Mouse (Mus musculus) heart, embryonic 10.5 days (tissue): Measurements from ENCODE around the gene Taar7b. TPM values are rescaled to one million over a fixed set of nuclear protein-coding genes. Genes with fewer than 3 reads are reported as not detected.

Experiments
- DNase-seq: peaks from one replicate; pipeline ENCODE4 v3.0.0-alpha.2; 2017; ENCODE audit warnings: low spot score
- H3K27ac ChIP-seq: fragments of 300-500 bp; sonication (generic); 2 replicates; pipeline ENCODE4 v1.5.1; 2016; ENCODE audit warnings: mild to moderate bottlenecking
- H3K27me3 ChIP-seq: fragments of 300-500 bp; sonication (generic); 2 replicates; pipeline ENCODE4 v1.6.1; 2016; ENCODE audit warnings: mild to moderate bottlenecking; ENCODE audit not compliant: poor library complexity, insufficient read depth, severe bottlenecking
- H3K36me3 ChIP-seq: fragments of 300-500 bp; sonication (generic); 2 replicates; pipeline ENCODE4 v1.6.1; 2016; ENCODE audit warnings: mild to moderate bottlenecking, moderate library complexity
- H3K4me1 ChIP-seq: fragments of 300-500 bp; sonication (generic); 2 replicates; pipeline ENCODE4 v1.6.1; 2016; ENCODE audit warnings: mild to moderate bottlenecking
- H3K4me3 ChIP-seq: fragments of 300-500 bp; sonication (generic); 2 replicates; pipeline ENCODE4 v1.5.1; 2016; ENCODE audit warnings: mild to moderate bottlenecking, moderate library complexity
- H3K9me3 ChIP-seq: fragments of 300-500 bp; sonication (generic); 2 replicates; pipeline ENCODE4 v1.6.1; 2016; ENCODE audit warnings: mild to moderate bottlenecking, moderate library complexity
- WGBS: fragments of 180-500 bp; shearing (Covaris S2); methylation state at CpG from one replicate; pipeline ENCODE4 v1.1.7; 2016; 5-methylcytosine and 5-hydroxymethylcytosine counted together
- polyA plus RNA-seq: library from polyadenylated mRNA; unstranded; fragments of >200 nt; fragmentation: Nextera tagmentation; extraction: Ambion mirVana; gene quantifications from 2 replicates; pipeline ENCODE4 v1.2.1, GENCODE M21; 2016

Taar7b gene
- polyA plus RNA-seq = not detected in 2 replicates

DNA sequence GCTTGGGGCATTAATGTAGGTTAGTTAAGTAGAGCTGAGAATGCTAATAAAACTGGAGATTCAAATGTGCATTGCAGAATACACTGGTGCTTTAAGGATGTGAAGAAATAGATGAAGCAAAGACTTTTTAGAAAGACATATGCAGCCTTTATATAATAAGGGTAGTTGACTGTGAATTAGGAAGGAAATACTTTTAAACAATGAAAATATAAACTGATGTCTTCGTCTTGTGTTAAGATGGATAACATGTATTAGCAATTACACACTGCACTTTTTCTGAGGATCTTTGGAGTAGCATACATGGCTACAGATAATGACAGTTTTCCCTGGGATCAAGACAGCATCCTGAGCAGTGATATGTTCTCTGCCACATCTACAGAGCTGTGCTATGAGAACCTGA lies at the start of gene Taar7b:
Taar7b (plus strand) TSS at position 301 of the 400 bp plus-strand sequence.
- Histone ChIP-seq H3K4me1 (no peaks in the 10 kb centered on the region), H3K36me3 (no peaks in the 10 kb centered on the region), H3K27me3 (no peaks in the 10 kb centered on the region), H3K4me3 (no peak within 1 kb of the TSS), H3K27ac (no peak within 1 kb of the TSS), H3K9me3 (no peaks in the 10 kb centered on the region)
- WGBS = 78% methylated on average over 1 of the region's 1 CpGs
- DNase-seq = no peak

DNA sequence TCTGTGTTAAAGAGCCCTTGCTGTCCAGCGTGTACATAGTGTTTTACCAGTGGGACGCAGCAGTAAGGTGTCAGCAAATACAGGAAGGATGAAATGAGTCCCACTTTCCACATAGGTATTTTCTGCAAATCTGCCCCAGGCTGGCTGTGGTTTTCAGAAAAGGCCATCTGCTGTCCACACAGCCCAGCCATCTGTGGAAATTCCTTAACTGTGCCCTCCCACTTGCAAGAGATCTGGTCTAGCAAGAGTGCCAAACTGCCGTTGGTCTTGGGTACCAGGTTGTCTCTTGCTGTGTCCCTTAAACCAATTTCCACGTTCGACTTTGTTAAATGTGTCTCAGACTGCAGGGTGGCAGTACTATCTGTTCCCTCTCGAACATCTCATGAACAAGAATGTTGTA lies 48.0 kb upstream of the Taar7b start:
- H3K9me3 ChIP-seq = no peaks in the 10 kb centered on the region
- H3K27me3 ChIP-seq = no peaks in the 10 kb centered on the region
- H3K4me1 ChIP-seq = 0 out of 2 replicates have a peak, but pooled peaks cover 4% of the 10 kb centered on the region
- no peak for DNase-seq
- H3K27ac ChIP-seq = no peak overlapping the region
- H3K36me3 ChIP-seq = no peaks in the 10 kb centered on the region
- H3K4me3 ChIP-seq = no peak overlapping the region
- 79% methylated on average over 6 of the region's 6 CpGs for WGBS

- Histone ChIP-seq H3K9me3 (no peaks in the 10 kb centered on the region), H3K27me3 (no peaks in the 10 kb centered on the region), H3K27ac (no peak overlapping the region), H3K4me1 (peaks cover 7% of the 10 kb centered on the region; the same call in 1 of the 2 replicates), H3K36me3 (no peaks in the 10 kb centered on the region), H3K4me3 (no peak overlapping the region)
- DNase-seq = no peak
- WGBS = 65% methylated on average over 3 of the region's 3 CpGs
These were observed 40.7 kb upstream of the Taar7b start for GRCm38 (mm10) chr10:23959071-23959470.

DNA sequence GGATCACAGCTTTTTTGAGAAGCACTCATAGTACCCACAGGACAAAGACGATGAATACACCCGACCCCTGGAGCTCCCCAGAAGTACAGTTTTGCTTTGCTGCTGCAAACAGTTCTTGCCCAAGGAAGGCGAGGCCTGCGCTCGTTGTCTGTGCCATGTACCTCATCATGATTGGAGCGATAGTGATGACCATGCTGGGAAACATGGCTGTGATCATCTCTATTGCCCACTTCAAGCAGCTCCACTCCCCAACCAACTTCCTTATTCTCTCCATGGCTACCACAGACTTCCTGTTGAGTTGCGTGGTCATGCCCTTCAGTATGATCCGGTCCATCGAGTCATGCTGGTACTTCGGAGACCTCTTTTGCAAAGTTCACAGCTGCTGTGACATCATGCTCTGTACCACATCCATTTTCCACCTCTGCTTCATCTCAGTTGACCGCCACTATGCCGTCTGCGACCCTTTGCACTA lies 39.3 kb upstream of the Taar7b start, which contains the start of gene Taar4:
Taar4 (plus strand) TSS at position 51 of the 472 bp plus-strand sequence.
- Histone ChIP-seq H3K36me3 (no peaks in the 10 kb centered on the region), H3K9me3 (no peaks in the 10 kb centered on the region), H3K27me3 (no peaks in the 10 kb centered on the region), H3K27ac (no peak within 1 kb of the TSS), H3K4me3 (no peak within 1 kb of the TSS), H3K4me1 (peaks cover 4% of the 10 kb centered on the region; the same call in 1 of the 2 replicates)
- WGBS = 91% methylated on average over 13 of the region's 13 CpGs
- DNase-seq = no peak

GRCm38 (mm10) chr10:23963444-23963843 lies 36.3 kb upstream of the Taar7b start:
- Histone ChIP-seq H3K27ac (no peak overlapping the region), H3K27me3 (no peaks in the 10 kb centered on the region), H3K9me3 (no peaks in the 10 kb centered on the region), H3K4me1 (no peaks in the 10 kb centered on the region), H3K36me3 (no peaks in the 10 kb centered on the region), H3K4me3 (no peak overlapping the region)
- peak; percentile 74 for DNase-seq
- WGBS = 51% methylated on average over 3 of the region's 3 CpGs

DNA sequence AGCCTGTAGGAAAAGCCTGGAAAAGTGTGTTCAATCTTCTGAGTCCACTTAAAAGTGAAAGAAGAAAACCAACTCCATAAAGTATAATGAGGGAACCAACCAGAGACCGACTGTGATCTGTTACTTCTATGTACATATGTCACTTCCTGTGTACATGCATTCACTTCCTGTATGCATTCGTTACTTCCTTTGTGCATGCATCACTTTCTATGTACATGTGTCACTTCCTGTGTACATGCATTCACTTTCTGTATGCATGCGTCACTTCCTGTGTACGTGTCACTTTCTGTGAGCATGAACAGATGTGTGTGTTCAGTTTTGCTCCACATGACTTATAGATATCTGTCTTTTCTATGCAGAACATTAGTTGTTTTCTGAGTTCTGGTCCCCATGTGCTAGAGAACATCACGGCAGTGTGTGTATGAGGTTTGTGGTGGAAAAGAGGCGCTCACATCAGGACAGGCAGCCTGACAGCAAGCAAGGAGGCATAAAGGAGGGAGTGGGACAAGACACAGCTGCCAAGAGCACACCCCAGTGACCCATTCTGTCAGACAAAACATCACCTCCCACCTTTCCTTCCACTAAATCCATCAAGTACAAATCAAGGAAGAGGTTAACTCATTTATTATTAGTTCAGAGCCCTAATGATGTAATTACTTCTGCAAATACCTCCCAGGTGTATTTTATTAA lies 34.7 kb upstream of the Taar7b start:
- no peak for DNase-seq
- H3K36me3 ChIP-seq = no peaks in the 10 kb centered on the region
- H3K4me3 ChIP-seq = no peak overlapping the region
- WGBS = 86% methylated on average over 6 of the region's 6 CpGs
- H3K27me3 ChIP-seq = no peaks in the 10 kb centered on the region
- H3K27ac ChIP-seq = no peak overlapping the region
- no peaks in the 10 kb centered on the region for H3K4me1 ChIP-seq
- no peaks in the 10 kb centered on the region for H3K9me3 ChIP-seq

DNA sequence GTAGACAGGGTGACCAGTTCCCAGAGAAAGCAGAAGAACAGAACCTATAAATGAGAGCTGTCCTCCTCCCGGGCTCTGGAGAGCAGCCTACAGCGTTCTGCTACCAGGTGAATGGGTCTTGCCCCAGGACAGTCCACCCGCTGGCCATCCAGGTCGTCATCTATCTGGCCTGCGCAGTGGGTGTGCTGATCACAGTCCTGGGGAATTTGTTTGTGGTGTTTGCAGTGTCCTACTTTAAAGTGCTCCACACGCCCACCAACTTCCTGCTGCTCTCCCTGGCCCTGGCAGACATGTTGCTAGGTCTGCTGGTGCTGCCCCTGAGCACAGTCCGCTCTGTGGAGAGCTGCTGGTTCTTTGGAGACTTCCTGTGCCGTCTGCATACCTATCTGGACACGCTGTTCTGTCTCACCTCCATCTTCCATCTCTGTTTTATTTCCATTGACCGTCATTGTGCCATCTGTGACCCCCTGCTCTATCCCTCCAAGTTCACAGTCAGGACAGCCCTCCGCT lies 29.0 kb upstream of the Taar7b start, which contains the start of gene Taar5:
Taar5 (plus strand) TSS at position 51 of the 510 bp plus-strand sequence.
- H3K9me3 ChIP-seq = no peaks in the 10 kb centered on the region
- no peaks in the 10 kb centered on the region for H3K4me1 ChIP-seq
- DNase-seq = no peak
- H3K4me3 ChIP-seq = no peak within 1 kb of the TSS
- no peak within 1 kb of the TSS for H3K27ac ChIP-seq
- H3K36me3 ChIP-seq = no peaks in the 10 kb centered on the region
- no peaks in the 10 kb centered on the region for H3K27me3 ChIP-seq
- 84% methylated on average over 11 of the region's 11 CpGs for WGBS

DNA sequence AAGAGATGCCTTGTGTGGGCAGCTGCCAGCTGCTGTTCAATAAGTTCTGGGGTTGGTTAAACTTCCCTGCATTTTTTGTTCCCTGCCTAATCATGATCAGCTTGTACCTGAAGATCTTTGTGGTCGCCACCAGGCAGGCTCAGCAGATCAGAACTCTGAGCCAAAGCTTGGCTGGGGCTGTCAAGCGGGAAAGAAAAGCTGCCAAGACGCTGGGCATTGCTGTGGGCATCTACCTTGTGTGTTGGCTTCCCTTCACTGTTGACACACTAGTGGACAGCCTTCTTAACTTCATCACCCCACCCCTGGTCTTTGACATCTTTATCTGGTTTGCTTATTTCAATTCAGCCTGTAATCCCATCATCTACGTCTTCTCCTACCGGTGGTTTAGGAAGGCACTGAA lies 28.5 kb upstream of the Taar7b start:
- Histone ChIP-seq H3K4me3 (no peak overlapping the region), H3K27ac (no peak overlapping the region), H3K36me3 (no peaks in the 10 kb centered on the region), H3K9me3 (no peaks in the 10 kb centered on the region), H3K4me1 (no peaks in the 10 kb centered on the region), H3K27me3 (no peaks in the 10 kb centered on the region)
- WGBS = 76% methylated on average over 5 of the region's 5 CpGs
- DNase-seq = no peak

DNA sequence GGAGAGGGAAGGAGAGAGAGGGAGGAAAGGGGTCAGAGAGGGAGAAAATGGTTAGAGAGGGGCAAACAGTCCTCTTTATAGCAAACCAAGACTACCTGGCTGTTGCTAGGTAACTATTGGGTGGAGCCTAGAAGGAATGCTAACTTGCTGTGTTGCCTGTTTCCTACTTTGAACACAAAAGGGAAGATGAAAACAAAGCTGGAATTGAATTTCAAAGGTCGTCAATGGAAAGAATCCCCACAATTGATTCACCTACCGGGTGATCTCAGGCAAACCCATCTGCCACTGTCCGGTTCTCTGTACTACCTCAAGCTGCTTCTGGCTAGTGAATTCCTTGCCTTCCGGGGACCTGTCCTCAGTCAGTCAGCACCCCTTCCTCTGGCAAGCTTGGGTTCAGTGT lies 21.8 kb upstream of the Taar7b start:
- Histone ChIP-seq H3K4me3 (no peak overlapping the region), H3K27me3 (no peaks in the 10 kb centered on the region), H3K27ac (no peak overlapping the region), H3K36me3 (no peaks in the 10 kb centered on the region), H3K4me1 (no peaks in the 10 kb centered on the region), H3K9me3 (no peaks in the 10 kb centered on the region)
- WGBS = 52% methylated on average over 4 of the region's 4 CpGs
- no peak for DNase-seq

- Histone ChIP-seq H3K27ac (no peak overlapping the region), H3K27me3 (no peaks in the 10 kb centered on the region), H3K36me3 (no peaks in the 10 kb centered on the region), H3K4me1 (no peaks in the 10 kb centered on the region), H3K4me3 (no peak overlapping the region), H3K9me3 (no peaks in the 10 kb centered on the region)
- DNase-seq = peak; percentile 84
- WGBS = 41% methylated on average over 16 of the region's 16 CpGs
These were observed 20.6 kb upstream of the Taar7b start for GRCm38 (mm10) chr10:23978901-23979705.

GRCm38 (mm10) chr10:23985546-23985945 lies 14.2 kb upstream of the Taar7b start, which contains the start of gene Taar6:
Gene Taar6, minus strand, starts transcription at chr10:23985646.
- 76% methylated on average over 8 of the region's 8 CpGs for WGBS
- Histone ChIP-seq H3K9me3 (no peaks in the 10 kb centered on the region), H3K36me3 (0 out of 2 replicates have a peak, but pooled peaks cover 2% of the 10 kb centered on the region), H3K27ac (no peak within 1 kb of the TSS), H3K27me3 (peaks cover 4% of the 10 kb centered on the region; the same call in 1 of the 2 replicates), H3K4me1 (no peaks in the 10 kb centered on the region), H3K4me3 (no peak within 1 kb of the TSS)
- no peak for DNase-seq

- Histone ChIP-seq H3K36me3 (0 out of 2 replicates have a peak, but pooled peaks cover 2% of the 10 kb centered on the region), H3K9me3 (no peaks in the 10 kb centered on the region), H3K27me3 (peaks cover 4% of the 10 kb centered on the region; the same call in 1 of the 2 replicates), H3K27ac (no peak overlapping the region), H3K4me1 (no peaks in the 10 kb centered on the region), H3K4me3 (no peak overlapping the region)
- WGBS = 82% methylated on average over 5 of the region's 5 CpGs
- DNase-seq = no peak
These were observed 13.3 kb upstream of the Taar7b start for GRCm38 (mm10) chr10:23986419-23986818.

DNA sequence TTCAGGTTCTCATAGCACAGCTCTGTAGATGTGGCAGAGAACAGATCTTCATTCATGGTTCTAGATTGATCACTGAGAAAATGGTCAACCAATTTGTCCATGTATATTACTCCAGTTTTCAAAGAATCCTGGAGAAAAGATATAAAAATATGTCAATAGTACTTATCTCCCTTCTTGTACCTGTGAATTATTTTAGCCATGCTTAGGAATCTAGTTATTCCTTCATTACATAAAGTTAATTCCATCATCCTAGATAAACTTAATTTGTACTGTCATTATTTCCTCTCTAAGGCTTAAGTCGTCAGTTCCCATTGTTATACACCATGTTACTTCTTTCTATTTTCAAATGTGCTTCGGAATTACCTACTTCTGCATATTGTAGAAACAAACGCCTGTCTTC lies 6.4 kb upstream of the Taar7b start, which contains the start of gene Taar7a:
Taar7a (minus strand) TSS at position 101 of the 400 bp plus-strand sequence.
- peaks cover 3% of the 10 kb centered on the region; the same call in 1 of the 2 replicates for H3K27me3 ChIP-seq
- H3K4me3 ChIP-seq = no peak within 1 kb of the TSS
- H3K36me3 ChIP-seq = 0 out of 2 replicates have a peak, but pooled peaks cover 2% of the 10 kb centered on the region
- H3K4me1 ChIP-seq = no peaks in the 10 kb centered on the region
- no peak within 1 kb of the TSS for H3K27ac ChIP-seq
- WGBS = 89% methylated on average over 3 of the region's 3 CpGs
- no peak for DNase-seq
- no peaks in the 10 kb centered on the region for H3K9me3 ChIP-seq
